Mouse (Mus musculus): ENCODE data around the gene Olfr263.

GRCm38 (mm10) chr13:21170431-21171155, 41.2 kb downstream of the Olfr263 start:
- TF ChIP-seq CTCF (IDR thresholded peaks at IDR 0.05; ENCODE audit: low read depth) (no peak), EP300 (IDR thresholded peaks at IDR 0.05; ENCODE audit: low read depth) (no peak)
